Mouse (Mus musculus) bone marrow, adult 2 months (tissue): ENCODE data around the gene Gmcl1.

Experiments used
- CTCF ChIP-seq: fragments of 200-500 bp; IDR thresholded peaks from 2 replicates; pipeline ENCODE4 v1.5.1; 2011; ENCODE audit warnings: low read length, control low read depth; ENCODE audit not compliant: control insufficient read depth, insufficient read depth
- POLR2A ChIP-seq: fragments of 200-500 bp; IDR thresholded peaks from 2 replicates; pipeline ENCODE4 v1.6.1; 2011; ENCODE audit warnings: low read depth, mild to moderate bottlenecking, control low read depth, low read length, borderline replicate concordance; ENCODE audit not compliant: control insufficient read depth

- TF ChIP-seq CTCF (no peak), POLR2A (no peak)
Observed at GRCm38 (mm10) chr6:86736313-86736712, 3.1 kb upstream of the Gmcl1 start.
